In genomic region chr14:27219668-27220067, GRCm38 (mm10) we compare ENCODE assay signal across 14 mouse cellular contexts.
DNase-seq lines count a peak whose midpoint lies in the region; TF ChIP-seq lines count a peak whose summit lies in the region.
"Had no signal": no experiment of that assay in that cellular context is flagged by ENCODE, and none has a peak within 500 bp of the region (broad histone marks: within the 10 kb centered on the region; RNA-seq: fewer than 3 reads in every experiment).

No protein-coding gene starts in this region.

- DNase-seq in cerebellum, adult 18-20 months = peak; percentile 71 to 77
- DNase-seq in cerebellum, postnatal 25 days = peak; percentile 73 to 75
- DNase-seq in layer of hippocampus, postnatal 25 days (ENCODE audit: extremely low spot score in 1 of 2, low spot score in 1 of 2) = peak; percentile 68 to 70
- peak; percentile 45 for DNase-seq in thymus, adult 2 months
- DNase-seq in adrenal gland, postnatal 10 days = no peak
- no peak for DNase-seq in gastrocnemius, postnatal 14 days
- DNase-seq in heart, postnatal 10 days = no peak
- DNase-seq: kidney, postnatal 10 days had no signal

- no peak for TF ChIP-seq POLR2A in thymus, adult 2 months (IDR thresholded peaks at IDR 0.05; ENCODE audit: control insufficient read depth, extremely low read depth, insufficient read depth, low read length, poor library complexity)

- no peak for TF ChIP-seq CTCF in thymus, adult 2 months (IDR thresholded peaks at IDR 0.05; ENCODE audit: borderline replicate concordance, control insufficient read depth, extremely low read depth, insufficient read depth, low read length, poor library complexity)

- H3K36me3 ChIP-seq in thymus, adult 2 months (ENCODE audit: control insufficient read depth, insufficient read depth, low read length) = no peaks in the 10 kb centered on the region
- H3K36me3 ChIP-seq: forebrain, embryonic 10.5 days; heart, embryonic 10.5 days; hindbrain, embryonic 15.5 days; liver, embryonic 15.5 days; midbrain, embryonic 13.5 days had no signal

- no peak overlapping the region for H3K27ac ChIP-seq in thymus, adult 2 months (ENCODE audit: control insufficient read depth, insufficient read depth, low read length)
- H3K27ac ChIP-seq: forebrain, embryonic 10.5 days; heart, embryonic 10.5 days; hindbrain, embryonic 15.5 days; liver, embryonic 15.5 days; midbrain, embryonic 13.5 days; stomach, postnatal 0 days had no signal

- 60% methylated on average over 7 of the region's 7 CpGs for WGBS in thymus, adult 2 months

- H3K4me3 ChIP-seq in thymus, adult 2 months (ENCODE audit: control insufficient read depth, insufficient read depth, low read length) = no peak overlapping the region
- H3K4me3 ChIP-seq: forebrain, embryonic 10.5 days; heart, embryonic 10.5 days; hindbrain, embryonic 15.5 days; liver, embryonic 15.5 days; midbrain, embryonic 13.5 days had no signal

- intact Hi-C loops in gastrocnemius, postnatal 14 days (cut with DNase I; ENCODE audit: low total_unique reads) = no loop called here
- intact Hi-C loops in heart, postnatal 10 days (cut with DNase I) = no loop called here

- H3K27me3 ChIP-seq in thymus, adult 2 months (ENCODE audit: control insufficient read depth, insufficient read depth, low read length) = no peaks in the 10 kb centered on the region
- H3K27me3 ChIP-seq: hindbrain, embryonic 15.5 days; liver, embryonic 15.5 days; midbrain, embryonic 13.5 days had no signal

- peaks cover 7% of the 10 kb centered on the region for H3K4me1 ChIP-seq in thymus, adult 2 months (replicated peaks; ENCODE audit: control insufficient read depth, insufficient read depth, low read length)
- H3K4me1 ChIP-seq: heart, embryonic 10.5 days; hindbrain, embryonic 15.5 days; liver, embryonic 15.5 days had no signal

Comparison
In these comparisons a context has a peak if more than half of its experiments do, and no peak if none do; other contexts are left out.
1. DNase-seq: peak in cerebellum, adult 18-20 months (2 of 2), cerebellum, postnatal 25 days (2 of 2), layer of hippocampus, postnatal 25 days (2 of 2) and thymus, adult 2 months (single experiment); none in adrenal gland, postnatal 10 days (single experiment), gastrocnemius, postnatal 14 days (single experiment) and heart, postnatal 10 days (0 of 2).